Mouse (Mus musculus): ENCODE results near the gene Sema4g.

- no peak for TF ChIP-seq CTCF (IDR thresholded peaks at IDR 0.05; ENCODE audit: low read depth, low read length)
- no peak for TF ChIP-seq POLR2A (IDR thresholded peaks at IDR 0.05; ENCODE audit: extremely low read depth, insufficient read depth, low read length)
These were observed 3.8 kb downstream of the Sema4g start for GRCm38 (mm10) chr19:44992712-44993111.
